Mouse (Mus musculus): ENCODE measurements around the gene Ndufs6.

GRCm38 (mm10) chr13:73346131-73346530 lies 17.8 kb upstream of the Ndufs6 start:
- TF ChIP-seq CTCF (IDR thresholded peaks at IDR 0.05; ENCODE audit: low read depth), result no peak
- TF ChIP-seq EP300 (IDR thresholded peaks at IDR 0.05; ENCODE audit: low read depth), result no peak

All from liver, postnatal 0 days (tissue).